Mouse (Mus musculus) midbrain, embryonic 15.5 days (tissue): Measurements from ENCODE around the gene Ftl1. TPM values are rescaled to one million over a fixed set of nuclear protein-coding genes. Genes with fewer than 3 reads are reported as not detected.

Experiments
- microRNA-seq: library from miRNA; unstranded; fragments of <30 nt; microRNA quantifications from one replicate; pipeline ENCODE4, GENCODE M21; 2016
- polyA plus RNA-seq: library from polyadenylated mRNA; unstranded; fragments of >200 nt; fragmentation: Nextera tagmentation; extraction: Ambion mirVana; gene quantifications from 2 replicates; pipeline ENCODE4 v1.2.1, GENCODE M21; 2015

Gene Ftl1
- polyA plus RNA-seq, 1 experiment from 2014 or later = 6,021 TPM

Small RNA genes within 50 kb of the gene (microRNA-seq; reads per million reads assigned to microRNA genes)
- gene Gm22133 = not detected

Other genes with a start within 250 kb of the Ftl1 start
- 4.0 and 5.8 TPM in 2 replicates for gene Dkkl1, start 247.7 kb downstream of the Ftl1 start, polyA plus RNA-seq
- 45.7 and 55.8 TPM in 2 replicates for gene Tead2, start 244.1 kb downstream of the Ftl1 start, polyA plus RNA-seq
- 1.3 and 1.7 TPM in 2 replicates for gene Cd37, start 220.8 kb downstream of the Ftl1 start, polyA plus RNA-seq
- gene Slc6a16, start 218.8 kb downstream of the Ftl1 start, polyA plus RNA-seq = 0.50 and 0.91 TPM in 2 replicates
- gene Slc6a21, start 182.4 kb downstream of the Ftl1 start, polyA plus RNA-seq = not detected in 2 replicates
- 10.7 and 12.7 TPM in 2 replicates for gene Trpm4, start 126.1 kb downstream of the Ftl1 start, polyA plus RNA-seq
- 0.23 and 0.26 TPM in 2 replicates for gene Hrc, start 124.6 kb downstream of the Ftl1 start, polyA plus RNA-seq
- gene Ppfia3, start 92.9 kb downstream of the Ftl1 start, polyA plus RNA-seq = 29.9 and 31.3 TPM in 2 replicates
- gene Lin7b, start 89.3 kb downstream of the Ftl1 start, polyA plus RNA-seq = 24.4 TPM in 2 replicates
- gene Snrnp70, start 64.1 kb downstream of the Ftl1 start, polyA plus RNA-seq = 202 and 214 TPM in 2 replicates
- not detected in 2 replicates for gene Kcna7, start 54.2 kb downstream of the Ftl1 start, polyA plus RNA-seq
- gene Ntf5, start 46.2 kb downstream of the Ftl1 start, polyA plus RNA-seq = 0.10 TPM in 1 of 2 replicates, not detected in the other
- 0.45 and 0.63 TPM in 2 replicates for gene Lhb, start 39.1 kb downstream of the Ftl1 start, polyA plus RNA-seq
- 21.0 and 22.7 TPM in 2 replicates for gene Gys1, start 25.0 kb downstream of the Ftl1 start, polyA plus RNA-seq
- 107 and 117 TPM in 2 replicates for gene Ruvbl2, start 21.8 kb downstream of the Ftl1 start, polyA plus RNA-seq
- gene Bax, start 7.0 kb upstream of the Ftl1 start, polyA plus RNA-seq = 257 and 261 TPM in 2 replicates
- 0.08 and 0.23 TPM in 2 replicates for gene Tulp2, start 22.0 kb upstream of the Ftl1 start, polyA plus RNA-seq
- gene Gm45808, start 26.9 kb upstream of the Ftl1 start, polyA plus RNA-seq = not detected in 2 replicates
- gene Dhdh, start 28.9 kb upstream of the Ftl1 start, polyA plus RNA-seq = 4.0 and 4.1 TPM in 2 replicates
- 118 and 121 TPM in 2 replicates for gene Nucb1, start 50.5 kb upstream of the Ftl1 start, polyA plus RNA-seq
- gene Ppp1r15a, start 66.4 kb upstream of the Ftl1 start, polyA plus RNA-seq = 11.7 and 12.5 TPM in 2 replicates
- 1.3 TPM in 2 replicates for gene Plekha4, start 66.4 kb upstream of the Ftl1 start, polyA plus RNA-seq
- gene Hsd17b14, start 95.0 kb upstream of the Ftl1 start, polyA plus RNA-seq = 0.37 TPM in 1 of 2 replicates, not detected in the other
- gene Bcat2, start 110.3 kb upstream of the Ftl1 start, polyA plus RNA-seq = 23.8 and 27.1 TPM in 2 replicates
- not detected in 2 replicates for gene Fgf21, start 155.6 kb upstream of the Ftl1 start, polyA plus RNA-seq
- gene Fut1, start 157.4 kb upstream of the Ftl1 start, polyA plus RNA-seq = not detected in 2 replicates
- not detected in 2 replicates for gene Izumo1, start 161.9 kb upstream of the Ftl1 start, polyA plus RNA-seq
- 21.8 and 23.1 TPM in 2 replicates for gene Rasip1, start 167.6 kb upstream of the Ftl1 start, polyA plus RNA-seq
- gene Mamstr, start 180.1 kb upstream of the Ftl1 start, polyA plus RNA-seq = 3.6 and 3.8 TPM in 2 replicates
- 0.05 and 0.18 TPM in 2 replicates for gene Fut2, start 206.5 kb upstream of the Ftl1 start, polyA plus RNA-seq
- 0.88 and 1.3 TPM in 2 replicates for gene Ntn5, start 224.1 kb upstream of the Ftl1 start, polyA plus RNA-seq
- gene Sec1, start 234.5 kb upstream of the Ftl1 start, polyA plus RNA-seq = 0.34 and 0.36 TPM in 2 replicates
- gene Car11, start 240.0 kb upstream of the Ftl1 start, polyA plus RNA-seq = 70.7 and 73.8 TPM in 2 replicates
- gene Dbp, start 245.2 kb upstream of the Ftl1 start, polyA plus RNA-seq = 3.3 and 3.8 TPM in 2 replicates